In genomic region chr17:23786510-23786931, GRCm38 (mm10) we compare ENCODE assay signal across 8 mouse cellular contexts. TPM values are rescaled to one million over a fixed set of nuclear protein-coding genes. Genes with fewer than 3 reads are reported as not detected.
DNase-seq lines count a peak whose midpoint lies in the region; ATAC-seq and TF ChIP-seq lines count a peak whose summit lies in the region.

No protein-coding gene starts in this region.

- 19% methylated on average over 13 of the region's 13 CpGs for WGBS in heart, embryonic 10.5 days
- 16% methylated on average over 13 of the region's 13 CpGs for WGBS in hindbrain, embryonic 11.5 days
- 31% methylated on average over 13 of the region's 13 CpGs for WGBS in liver, postnatal 0 days (ENCODE audit: insufficient replicate concordance)
- 19% methylated on average over 13 of the region's 13 CpGs for WGBS in stomach, embryonic 16.5 days

- no peak for TF ChIP-seq EP300 in liver, postnatal 0 days (IDR thresholded peaks at IDR 0.05; ENCODE audit: low read depth)

- H3K4me1 ChIP-seq in heart, embryonic 10.5 days, result peaks cover 30% of the 10 kb centered on the region
- 0 out of 2 replicates have a peak, but pooled peaks cover 2% of the 10 kb centered on the region for H3K4me1 ChIP-seq in hindbrain, embryonic 11.5 days (replicated peaks; ENCODE audit: control insufficient read depth, insufficient read depth, low read length)
- peaks cover 26% of the 10 kb centered on the region for H3K4me1 ChIP-seq in liver, postnatal 0 days (ENCODE audit: insufficient read depth)
- peaks cover 7% of the 10 kb centered on the region for H3K4me1 ChIP-seq in stomach, embryonic 16.5 days (ENCODE audit: control insufficient read depth, insufficient read depth, low read length)

- H3K79me2 ChIP-seq in C2C12 (ENCODE audit: control insufficient read depth, insufficient read depth), result no peaks in the 10 kb centered on the region

- no peaks in the 10 kb centered on the region for H3K9me3 ChIP-seq in heart, embryonic 10.5 days
- H3K9me3 ChIP-seq in hindbrain, embryonic 11.5 days (ENCODE audit: control insufficient read depth, low read length), result no peaks in the 10 kb centered on the region
- no peaks in the 10 kb centered on the region for H3K9me3 ChIP-seq in liver, postnatal 0 days (ENCODE audit: low read length)
- no peaks in the 10 kb centered on the region for H3K9me3 ChIP-seq in stomach, embryonic 16.5 days (replicated peaks; ENCODE audit: control insufficient read depth, low read length)

- no peaks in the 10 kb centered on the region for H3K36me3 ChIP-seq in heart, embryonic 10.5 days
- H3K36me3 ChIP-seq in C2C12 (ENCODE audit: control insufficient read depth, insufficient read depth), result no peaks in the 10 kb centered on the region
- no peaks in the 10 kb centered on the region for H3K36me3 ChIP-seq in hindbrain, embryonic 11.5 days (ENCODE audit: control insufficient read depth, insufficient read depth, low read length)
- no peaks in the 10 kb centered on the region for H3K36me3 ChIP-seq in liver, postnatal 0 days (replicated peaks; ENCODE audit: insufficient read depth, low read length)
- no peaks in the 10 kb centered on the region for H3K36me3 ChIP-seq in stomach, embryonic 16.5 days (ENCODE audit: control insufficient read depth, insufficient read depth, low read length)

- H3K79me3 ChIP-seq in C2C12 (ENCODE audit: low read depth), result no peaks in the 10 kb centered on the region

- H3K27me3 ChIP-seq in heart, embryonic 10.5 days (ENCODE audit: insufficient read depth, poor library complexity, severe bottlenecking), result no peaks in the 10 kb centered on the region
- H3K27me3 ChIP-seq in C2C12 (ENCODE audit: control insufficient read depth, insufficient read depth, insufficient read length), result no peaks in the 10 kb centered on the region
- no peaks in the 10 kb centered on the region for H3K27me3 ChIP-seq in hindbrain, embryonic 11.5 days (ENCODE audit: control insufficient read depth, insufficient read depth, low read length)
- H3K27me3 ChIP-seq in liver, postnatal 0 days (ENCODE audit: insufficient read depth, low read length), result 0 out of 2 replicates have a peak, but pooled peaks cover 3% of the 10 kb centered on the region
- H3K27me3 ChIP-seq in stomach, embryonic 16.5 days (ENCODE audit: control insufficient read depth, insufficient read depth, low read length), result no peaks in the 10 kb centered on the region

- H3K4me3 ChIP-seq in heart, embryonic 10.5 days, result peak overlapping the region; percentile 77
- H3K4me3 ChIP-seq in C2C12 (ENCODE audit: insufficient read depth, poor library complexity, severe bottlenecking), result no peak overlapping the region
- peak overlapping the region; percentile 49 for H3K4me3 ChIP-seq in hindbrain, embryonic 11.5 days (ENCODE audit: low read depth, low read length)
- H3K4me3 ChIP-seq in liver, postnatal 0 days (ENCODE audit: low read depth, low read length), result peak overlapping the region; percentile 57
- peak overlapping the region; percentile 51 for H3K4me3 ChIP-seq in stomach, embryonic 16.5 days (replicated peaks; ENCODE audit: low read length)

- no peak overlapping the region for H3K27ac ChIP-seq in heart, embryonic 10.5 days
- H3K27ac ChIP-seq in hindbrain, embryonic 11.5 days (ENCODE audit: low read depth, low read length), result peak overlapping the region; percentile 67
- no peak overlapping the region for H3K27ac ChIP-seq in liver, postnatal 0 days (ENCODE audit: low read depth)
- H3K27ac ChIP-seq in stomach, embryonic 16.5 days (ENCODE audit: low read length), result no peak overlapping the region

- DNase-seq in heart, embryonic 10.5 days (ENCODE audit: low spot score), result no peak
- no peak for DNase-seq in heart, adult 9 months (ENCODE audit: low spot score in 2 of 2)
- DNase-seq in cerebellum, postnatal 10 days, result peak; percentile 59 to 71
- peak; percentile 72 for DNase-seq in hindbrain, embryonic 11.5 days (ENCODE audit: low spot score)
- DNase-seq in liver, postnatal 0 days, result no peak
- DNase-seq in thymus, postnatal 14 days, result no peak

- peak; percentile 56 for ATAC-seq in hindbrain, embryonic 11.5 days (ENCODE audit: low FRiP score)
- ATAC-seq in liver, postnatal 0 days, result no peak
- ATAC-seq in stomach, embryonic 16.5 days (ENCODE audit: insufficient read depth, low FRiP score), result no peak

- TF ChIP-seq CTCF in C2C12 (IDR thresholded peaks at IDR 0.05; ENCODE audit: control insufficient read depth, insufficient read depth, insufficient read length), result no peak
- no peak for TF ChIP-seq CTCF in liver, postnatal 0 days (IDR thresholded peaks at IDR 0.05; ENCODE audit: low read depth)

- H3K9ac ChIP-seq in hindbrain, embryonic 11.5 days (ENCODE audit: low read depth, low read length), result peak overlapping the region; percentile 64
- peak overlapping the region; percentile 64; the same call in 1 of the 2 replicates for H3K9ac ChIP-seq in liver, postnatal 0 days (replicated peaks)
- H3K9ac ChIP-seq in stomach, embryonic 16.5 days (ENCODE audit: low read length), result peak overlapping the region; percentile 49; the same call in 1 of the 2 replicates

- H3K4me2 ChIP-seq in hindbrain, embryonic 11.5 days (replicated peaks; ENCODE audit: low read depth, low read length), result peak overlapping the region; percentile 72
- peak overlapping the region; percentile 93 for H3K4me2 ChIP-seq in liver, postnatal 0 days (ENCODE audit: low read depth, low read length)
- peak overlapping the region; percentile 66 for H3K4me2 ChIP-seq in stomach, embryonic 16.5 days (ENCODE audit: low read depth, low read length)

- peak overlapping the region; percentile 32 for H3ac ChIP-seq in C2C12 (ENCODE audit: control insufficient read depth, insufficient read length, low read depth)

TF ChIP-seq in C2C12, 6 proteins besides CTCF, POLR2A, EP300 and RAD21:
- TF ChIP-seq MYOD1 (IDR thresholded peaks at IDR 0.05; ENCODE audit: control insufficient read depth, insufficient read length, low read depth) (no peak), MAX (IDR thresholded peaks at IDR 0.05) (no peak), FOSL1 (IDR thresholded peaks at IDR 0.05; ENCODE audit: insufficient read depth, low read length, poor library complexity, severe bottlenecking) (no peak), USF1 (IDR thresholded peaks at IDR 0.05; ENCODE audit: low read depth) (no peak), MYOG (IDR thresholded peaks at IDR 0.05; ENCODE audit: control insufficient read depth, extremely low read depth, insufficient read length) (no peak)
TF ChIP-seq in C2C12: peak in this region for 0.

RNA-seq across cellular contexts. Expression of gene Flywch2, which starts 0.6 kb away (rescaled TPM):
- polyA plus RNA-seq in heart, embryonic 10.5 days (2016; fragmentation: Nextera tagmentation; extraction: Ambion mirVana), result 9.0 and 20.3 TPM in 2 replicates
- 0.27 TPM for polyA plus RNA-seq in C2C12 (2012; fragmentation: generic; extraction: Trizol)
- 27.7 and 30.5 TPM in 2 replicates for polyA plus RNA-seq in hindbrain, embryonic 11.5 days (2014; fragmentation: Nextera tagmentation; extraction: Ambion mirVana)
- 2.3 and 2.4 TPM in 2 replicates for polyA plus RNA-seq in liver, postnatal 0 days (2015; fragmentation: Nextera tagmentation; extraction: Ambion mirVana)
- 19.4 and 19.8 TPM in 2 replicates for polyA plus RNA-seq in stomach, embryonic 16.5 days (2015; fragmentation: Nextera tagmentation; extraction: Ambion mirVana)

RNA-seq across cellular contexts. Expression of gene Srrm2, which starts 3.8 kb away (rescaled TPM):
- 342 and 505 TPM in 2 replicates for polyA plus RNA-seq in heart, embryonic 10.5 days (2016; fragmentation: Nextera tagmentation; extraction: Ambion mirVana)
- polyA plus RNA-seq in C2C12 (2012; fragmentation: generic; extraction: Trizol), result 63.8 TPM
- 427 and 573 TPM in 2 replicates for polyA plus RNA-seq in hindbrain, embryonic 11.5 days (2014; fragmentation: Nextera tagmentation; extraction: Ambion mirVana)
- polyA plus RNA-seq in liver, postnatal 0 days (2015; fragmentation: Nextera tagmentation; extraction: Ambion mirVana), result 132 and 137 TPM in 2 replicates
- 334 and 350 TPM in 2 replicates for polyA plus RNA-seq in stomach, embryonic 16.5 days (2015; fragmentation: Nextera tagmentation; extraction: Ambion mirVana)

RNA-seq across cellular contexts. Expression of gene Flywch1, which starts 15.1 kb away (rescaled TPM):
- polyA plus RNA-seq in heart, embryonic 10.5 days (2016; fragmentation: Nextera tagmentation; extraction: Ambion mirVana), result 97.9 and 117 TPM in 2 replicates
- 92.5 TPM for polyA plus RNA-seq in C2C12 (2012; fragmentation: generic; extraction: Trizol)
- 127 and 135 TPM in 2 replicates for polyA plus RNA-seq in hindbrain, embryonic 11.5 days (2014; fragmentation: Nextera tagmentation; extraction: Ambion mirVana)
- 11.9 TPM in 2 replicates for polyA plus RNA-seq in liver, postnatal 0 days (2015; fragmentation: Nextera tagmentation; extraction: Ambion mirVana)
- 43.3 and 47.0 TPM in 2 replicates for polyA plus RNA-seq in stomach, embryonic 16.5 days (2015; fragmentation: Nextera tagmentation; extraction: Ambion mirVana)

RNA-seq across cellular contexts. Expression of gene Kremen2, which starts 40.9 kb away (rescaled TPM):
- 0.43 and 1.9 TPM in 2 replicates for polyA plus RNA-seq in heart, embryonic 10.5 days (2016; fragmentation: Nextera tagmentation; extraction: Ambion mirVana)
- polyA plus RNA-seq in C2C12 (2012; fragmentation: generic; extraction: Trizol), result 0.05 TPM
- polyA plus RNA-seq in hindbrain, embryonic 11.5 days (2014; fragmentation: Nextera tagmentation; extraction: Ambion mirVana), result 2.0 and 2.6 TPM in 2 replicates
- not detected in 2 replicates for polyA plus RNA-seq in liver, postnatal 0 days (2015; fragmentation: Nextera tagmentation; extraction: Ambion mirVana)
- 0.45 and 0.67 TPM in 2 replicates for polyA plus RNA-seq in stomach, embryonic 16.5 days (2015; fragmentation: Nextera tagmentation; extraction: Ambion mirVana)

RNA-seq across cellular contexts. Expression of gene Elob, which starts 42.4 kb away (rescaled TPM):
- polyA plus RNA-seq in heart, embryonic 10.5 days (2016; fragmentation: Nextera tagmentation; extraction: Ambion mirVana), result 907 and 984 TPM in 2 replicates
- polyA plus RNA-seq in C2C12 (2012; fragmentation: generic; extraction: Trizol), result 852 TPM
- polyA plus RNA-seq in hindbrain, embryonic 11.5 days (2014; fragmentation: Nextera tagmentation; extraction: Ambion mirVana), result 1,090 and 1,145 TPM in 2 replicates
- polyA plus RNA-seq in liver, postnatal 0 days (2015; fragmentation: Nextera tagmentation; extraction: Ambion mirVana), result 458 and 460 TPM in 2 replicates
- 906 and 920 TPM in 2 replicates for polyA plus RNA-seq in stomach, embryonic 16.5 days (2015; fragmentation: Nextera tagmentation; extraction: Ambion mirVana)

Comparison
In these comparisons a context has a peak if more than half of its experiments do, and no peak if none do; other contexts are left out.
1. DNase-seq: peak in cerebellum, postnatal 10 days (2 of 2) and hindbrain, embryonic 11.5 days (single experiment); none in heart, embryonic 10.5 days (single experiment), heart, adult 9 months (0 of 2), liver, postnatal 0 days (single experiment) and thymus, postnatal 14 days (single experiment).
2. Peak in every context shown above with its lines, with median percentiles within 50 percentile points of each other: H3K4me2 ChIP-seq and H3K9ac ChIP-seq.